Mouse (Mus musculus) liver, embryonic 18 days (tissue): ENCODE data around the gene Olfr30. TPM values are rescaled to one million over a fixed set of nuclear protein-coding genes. Genes with fewer than 3 reads are reported as not detected.

Source experiments
- polyA plus RNA-seq: library from polyadenylated mRNA; depleted of rRNA; stranded (reverse); fragments of >200 nt; gene quantifications from 2 replicates; pipeline ENCODE4 v1.2.3, GENCODE M21; 2012; rRNA removed

Gene Olfr30
- not detected in 2 replicates for polyA plus RNA-seq

DNA sequence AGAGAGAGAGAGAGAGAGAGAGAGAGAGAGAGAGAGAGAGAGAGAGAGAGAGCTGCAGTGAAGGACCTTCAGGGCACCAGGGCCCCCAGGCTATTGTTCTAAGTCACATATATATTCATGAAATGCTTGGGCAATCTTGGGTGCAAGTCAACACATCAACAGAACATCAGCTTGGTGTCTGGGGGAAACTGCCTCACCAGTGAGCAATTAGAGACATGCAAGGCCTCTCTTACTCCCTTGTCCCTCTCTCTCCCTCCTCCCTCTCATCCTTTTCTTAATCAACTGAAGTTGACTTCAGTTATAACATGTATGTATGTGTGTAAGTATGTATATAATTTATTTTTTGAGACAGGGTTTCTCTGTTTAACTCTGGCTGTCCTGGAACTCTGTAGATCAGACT, at the start of gene Olfr30:
TSS of gene Olfr30 (minus strand) at position 101 of the 400 bp plus-strand sequence.

DNA sequence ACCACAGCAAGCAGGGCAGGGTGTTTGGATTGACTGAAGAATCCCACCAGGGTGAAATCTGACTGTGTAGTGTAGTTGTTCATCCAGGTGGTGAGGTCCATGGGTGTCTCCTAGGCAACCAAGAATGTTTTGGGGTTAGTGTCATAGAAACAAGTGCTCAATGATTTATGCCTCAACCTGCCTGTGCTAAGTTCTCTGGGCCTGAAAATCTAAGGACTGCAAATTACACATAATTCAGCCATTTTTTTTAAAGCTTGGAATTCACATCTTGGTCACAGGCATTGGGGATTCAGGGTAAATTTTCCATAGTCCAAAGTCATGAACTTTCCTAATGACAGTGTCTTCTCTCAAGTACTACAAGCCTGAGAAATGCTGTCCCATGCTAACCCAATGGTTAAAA, 40.4 kb upstream of the Olfr30 start, which contains the start of gene Olfr331:
TSS of gene Olfr331 (minus strand) at position 101 of the 400 bp plus-strand sequence.

DNA sequence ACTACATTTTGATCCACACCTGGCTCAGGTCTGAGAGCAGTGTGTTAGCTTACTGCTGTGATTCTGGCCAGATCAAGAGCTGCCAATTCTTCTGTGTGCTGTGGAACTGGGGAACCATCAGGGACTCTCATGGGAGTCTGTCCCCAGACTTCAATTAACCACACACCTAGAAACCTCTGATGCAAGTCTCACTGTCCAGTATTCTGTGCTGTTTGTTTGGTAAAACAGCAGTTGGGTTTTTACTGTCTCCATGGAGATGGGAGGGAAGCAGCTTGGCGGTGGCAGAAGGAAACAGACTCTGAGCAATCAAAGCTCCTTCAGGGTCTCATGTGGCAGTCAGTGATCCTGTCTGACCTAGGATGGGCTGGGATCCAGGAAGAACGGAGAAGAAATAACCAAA, 30.4 kb upstream of the Olfr30 start, which contains the start of gene Olfr332:
TSS of gene Olfr332 (minus strand) at position 101 of the 400 bp plus-strand sequence.

DNA sequence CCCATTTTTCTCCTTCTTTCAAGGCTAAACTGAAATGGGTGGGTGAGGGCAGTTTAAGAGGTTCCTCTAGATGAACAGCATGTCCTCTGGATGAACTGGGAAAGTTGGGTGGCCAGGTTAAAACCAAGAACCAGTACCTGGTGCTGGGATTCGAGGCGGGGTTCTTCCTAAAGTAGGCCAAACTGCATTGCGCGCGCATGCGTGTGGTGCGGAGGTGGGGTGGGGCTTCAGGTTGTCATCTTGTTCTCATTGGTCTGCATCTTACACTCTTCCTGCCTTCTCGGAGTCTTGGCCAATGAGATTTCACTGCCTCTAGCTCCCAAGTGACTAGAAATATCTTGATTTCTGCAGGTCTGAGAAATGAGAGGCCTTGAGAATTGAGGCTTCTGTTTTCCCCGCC, 9.3 kb downstream of the Olfr30 start, which contains the start of gene Lypd9:
TSS of gene Lypd9 (minus strand) at position 165 of the 400 bp plus-strand sequence.

DNA sequence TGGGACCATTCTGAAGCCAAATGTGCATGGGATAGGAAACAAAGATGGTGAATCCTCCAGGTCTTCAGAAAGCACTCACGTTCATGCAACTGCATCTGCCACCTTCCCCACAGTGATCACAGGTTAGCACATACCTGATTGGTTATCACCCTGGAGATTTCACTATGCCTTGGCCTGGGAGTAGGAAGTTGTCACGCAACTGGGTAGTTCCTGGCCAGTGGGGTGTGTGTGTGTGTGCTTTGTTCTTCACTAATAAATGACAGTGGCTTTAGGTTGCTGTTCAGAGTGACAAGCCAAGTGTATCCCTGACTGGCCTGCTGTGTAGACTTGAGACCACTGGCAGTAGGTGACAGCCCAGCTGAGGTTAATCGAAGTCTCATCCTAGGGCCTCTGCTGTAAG, 29.8 kb downstream of the Olfr30 start, which contains the start of gene Gm12253:
TSS of gene Gm12253 (plus strand) at position 301 of the 400 bp plus-strand sequence.

DNA sequence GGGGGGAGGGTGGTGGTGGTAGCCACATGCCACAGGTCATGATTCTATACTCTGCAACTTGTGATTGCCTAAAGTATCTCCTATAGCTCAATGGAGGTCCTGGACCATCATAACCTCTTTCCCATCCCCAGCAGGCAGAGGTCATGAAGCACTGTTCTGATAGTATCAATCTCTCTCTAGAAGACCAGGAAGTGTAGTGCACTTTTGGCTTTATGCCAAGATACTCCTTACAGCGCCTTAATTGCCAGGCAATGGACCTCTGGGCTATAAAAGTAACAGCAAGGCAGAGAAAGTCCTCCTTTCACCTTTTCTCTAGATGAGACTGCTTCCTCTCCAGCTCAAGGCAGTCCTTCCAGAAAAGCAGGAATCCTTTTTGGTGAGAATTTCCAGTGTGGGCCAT, 41.3 kb downstream of the Olfr30 start, which contains the start of gene 1810065E05Rik:
TSS of gene 1810065E05Rik (plus strand) at position 297 of the 400 bp plus-strand sequence.

Other genes starting within 250 kb of the Olfr30 start
- gene 4930438A08Rik, start 187.5 kb downstream of the Olfr30 start, polyA plus RNA-seq, result 4.8 and 5.6 TPM in 2 replicates
- 11.8 and 14.3 TPM in 2 replicates for gene Zfp692, start 155.2 kb downstream of the Olfr30 start, polyA plus RNA-seq
- 16.4 and 17.9 TPM in 2 replicates for gene Zfp672, start 131.9 kb downstream of the Olfr30 start, polyA plus RNA-seq
- gene Sh3bp5l, start 131.5 kb downstream of the Olfr30 start, polyA plus RNA-seq, result 7.4 and 8.4 TPM in 2 replicates
- gene Lypd8, start 83.2 kb downstream of the Olfr30 start, polyA plus RNA-seq, result 0.41 and 0.99 TPM in 2 replicates
- gene 1810065E05Rik, start 41.2 kb downstream of the Olfr30 start, polyA plus RNA-seq, result not detected in 2 replicates
- gene Gm12253, start 29.7 kb downstream of the Olfr30 start, polyA plus RNA-seq, result not detected in 2 replicates
- not detected in 2 replicates for gene Lypd9, start 9.3 kb downstream of the Olfr30 start, polyA plus RNA-seq
- gene Olfr332, start 30.3 kb upstream of the Olfr30 start, polyA plus RNA-seq, result not detected in 2 replicates
- not detected in 2 replicates for gene Olfr331, start 40.3 kb upstream of the Olfr30 start, polyA plus RNA-seq
- gene Olfr330, start 72.6 kb upstream of the Olfr30 start, polyA plus RNA-seq, result not detected in 2 replicates
- gene Olfr329-ps, start 84.2 kb upstream of the Olfr30 start, polyA plus RNA-seq, result not detected in 2 replicates
- not detected in 2 replicates for gene Olfr328, start 93.4 kb upstream of the Olfr30 start, polyA plus RNA-seq
- not detected in 2 replicates for gene Olfr224, start 108.3 kb upstream of the Olfr30 start, polyA plus RNA-seq
- not detected in 2 replicates for gene Olfr325, start 115.5 kb upstream of the Olfr30 start, polyA plus RNA-seq
- gene Olfr324, start 132.8 kb upstream of the Olfr30 start, polyA plus RNA-seq, result not detected in 2 replicates
- gene 2210407C18Rik, start 153.8 kb upstream of the Olfr30 start, polyA plus RNA-seq, result 0.07 TPM in 1 of 2 replicates, not detected in the other
- not detected in 2 replicates for gene Olfr323, start 168.2 kb upstream of the Olfr30 start, polyA plus RNA-seq
- 4.9 and 5.5 TPM in 2 replicates for gene Trim58, start 178.2 kb upstream of the Olfr30 start, polyA plus RNA-seq
- gene Olfr322, start 196.5 kb upstream of the Olfr30 start, polyA plus RNA-seq, result 0.02 and 0.05 TPM in 2 replicates
- gene Olfr320, start 218.8 kb upstream of the Olfr30 start, polyA plus RNA-seq, result not detected in 2 replicates
- not detected in 2 replicates for gene Olfr319, start 236.9 kb upstream of the Olfr30 start, polyA plus RNA-seq